Mouse (Mus musculus): ENCODE data around the gene Serpinb6b. TPM values are rescaled to one million over a fixed set of nuclear protein-coding genes. Genes with fewer than 3 reads are reported as not detected.

Serpinb6b gene
- total and polyA plus RNA-seq, 3 experiments, result 11.9 to 41.2 (median 38.9) TPM

GRCm38 (mm10) chr13:32969641-32970040 is 4.6 kb downstream of the Serpinb6b start:
- Histone ChIP-seq H3K9ac (ENCODE audit: insufficient read depth, low read depth) (no peak overlapping the region), H3K4me3 (replicated peaks in 1 of 3; ENCODE audit: low read depth in 2 of 3, low read length in 2 of 3, poor library complexity in 1 of 3) (no peak overlapping the region)
- dilution Hi-C loops (cut with MboI; ENCODE audit: extremely low pct_ligation_motif_present, extremely low pct_unique_long_range_greater_than_20kb, low sequenced_read_pairs), result no loop called here

GRCm38 (mm10) chr13:32970776-32971175 is 5.8 kb downstream of the Serpinb6b start:
- in situ Hi-C loops (cut with MboI; ENCODE audit: low pct_ligation_motif_present, low pct_unique_long_range_greater_than_20kb, low sequenced_read_pairs) (no loop called here), dilution Hi-C loops (cut with MboI; ENCODE audit: extremely low pct_ligation_motif_present, extremely low pct_unique_long_range_greater_than_20kb, low sequenced_read_pairs) (no loop called here)
- no peaks in the 10 kb centered on the region for H3K79me2 ChIP-seq (replicated peaks; ENCODE audit: control insufficient read depth, extremely low read depth, insufficient read depth, poor library complexity, severe bottlenecking)
- H3K4me3 ChIP-seq (replicated peaks in 1 of 3; ENCODE audit: low read depth in 2 of 3, low read length in 2 of 3, poor library complexity in 1 of 3), result no peak overlapping the region
- H3K9me3 ChIP-seq (replicated peaks; ENCODE audit: low read length), result no peaks in the 10 kb centered on the region
- peaks cover 0 to 71% of the 10 kb centered on the region in 2 experiments for H3K36me3 ChIP-seq (replicated peaks in 1 of 2; ENCODE audit: control insufficient read depth in 1 of 2, insufficient read depth in 1 of 2, low read length in 1 of 2)
- no peaks in the 10 kb centered on the region for H3K27me3 ChIP-seq (replicated peaks)
- H3K27ac ChIP-seq (ENCODE audit: insufficient read depth, low read depth), result no peak overlapping the region
- no peak overlapping the region for H3K9ac ChIP-seq (ENCODE audit: insufficient read depth, low read depth)
- TF ChIP-seq PAX5 (IDR thresholded peaks at IDR 0.05; ENCODE audit: low read length) (no peak), NELFE (IDR thresholded peaks at IDR 0.05; ENCODE audit: low read depth, low read length) (no peak), ZKSCAN1 (IDR thresholded peaks at IDR 0.05; ENCODE audit: borderline replicate concordance, low read depth, low read length) (no peak), KAT2A (IDR thresholded peaks at IDR 0.05; ENCODE audit: insufficient replicate concordance, low read length) (no peak), RAD21 (IDR thresholded peaks at IDR 0.05; ENCODE audit: low read depth, low read length) (no peak), USF2 (conservative IDR thresholded peaks at IDR 0.05; ENCODE audit: low read depth, low read length) (no peak), GABPA (IDR thresholded peaks at IDR 0.05; ENCODE audit: insufficient replicate concordance, low read depth, low read length) (no peak), POLR2A (IDR thresholded peaks at IDR 0.05; ENCODE audit: low read depth, low read length) (no peak), JUND (conservative IDR thresholded peaks at IDR 0.05; ENCODE audit: low read depth, low read length) (no peak), HCFC1 (IDR thresholded peaks at IDR 0.05; ENCODE audit: low read depth, low read length) (no peak), UBTF (IDR thresholded peaks at IDR 0.05; ENCODE audit: low read depth, low read length) (no peak)
- peaks cover 0 to 27% of the 10 kb centered on the region in 2 experiments; a peak in 2 of 4 replicates for H3K4me1 ChIP-seq (ENCODE audit: control insufficient read depth in 1 of 2, insufficient read depth in 2 of 2)
- H3K4me2 ChIP-seq (ENCODE audit: insufficient read depth, low read depth, poor library complexity, severe bottlenecking), result no peak overlapping the region
- DNase-seq (ENCODE audit: extremely low read depth), result no peak

More at GRCm38 (mm10) chr13:32969641-32970040, 4.6 kb downstream of the Serpinb6b start:
- H3K9me3 ChIP-seq (replicated peaks; ENCODE audit: low read length), result no peaks in the 10 kb centered on the region
- no peak for TF ChIP-seq ZNF384 (IDR thresholded peaks at IDR 0.05; ENCODE audit: low read depth, low read length)
- no peak for TF ChIP-seq RAD21 (IDR thresholded peaks at IDR 0.05; ENCODE audit: low read depth, low read length)
- TF ChIP-seq MYC (IDR thresholded peaks at IDR 0.05; ENCODE audit: low read depth, low read length), result no peak
- no peak for TF ChIP-seq EP300 (IDR thresholded peaks at IDR 0.05; ENCODE audit: low read length)
- no peak for TF ChIP-seq ZC3H11A (IDR thresholded peaks at IDR 0.05; ENCODE audit: low read depth, low read length)
- TF ChIP-seq ELF1 (IDR thresholded peaks at IDR 0.05; ENCODE audit: low read depth, low read length), result no peak
- no peak for TF ChIP-seq TBP (conservative IDR thresholded peaks at IDR 0.05; ENCODE audit: low read depth, low read length)
- no peak for TF ChIP-seq GABPA (IDR thresholded peaks at IDR 0.05; ENCODE audit: insufficient replicate concordance, low read depth, low read length)
- no peak for TF ChIP-seq SMC3 (IDR thresholded peaks at IDR 0.05; ENCODE audit: low read depth, low read length)
- no peak for TF ChIP-seq MAFK (IDR thresholded peaks at IDR 0.05; ENCODE audit: insufficient replicate concordance, low read length)
- TF ChIP-seq JUND (conservative IDR thresholded peaks at IDR 0.05; ENCODE audit: low read depth, low read length), result no peak
- TF ChIP-seq USF2 (conservative IDR thresholded peaks at IDR 0.05; ENCODE audit: low read depth, low read length), result no peak
- TF ChIP-seq TCF12 (IDR thresholded peaks at IDR 0.05; ENCODE audit: low read depth, low read length), result no peak
- TF ChIP-seq UBTF (IDR thresholded peaks at IDR 0.05; ENCODE audit: low read depth, low read length), result no peak
- TF ChIP-seq CHD1 (IDR thresholded peaks at IDR 0.05; ENCODE audit: low read depth, low read length), result no peak
- no peak for TF ChIP-seq NELFE (IDR thresholded peaks at IDR 0.05; ENCODE audit: low read depth, low read length)
- no peak for TF ChIP-seq CTCF (conservative IDR thresholded peaks at IDR 0.05 in 1 of 2, IDR thresholded peaks at IDR 0.05 in 1 of 2; ENCODE audit: low read depth in 2 of 2, low read length in 2 of 2)
- no peak for TF ChIP-seq ZKSCAN1 (IDR thresholded peaks at IDR 0.05; ENCODE audit: borderline replicate concordance, low read depth, low read length)
- TF ChIP-seq PAX5 (IDR thresholded peaks at IDR 0.05; ENCODE audit: low read length), result no peak
- no peak for TF ChIP-seq BHLHE40 (IDR thresholded peaks at IDR 0.05; ENCODE audit: low read depth, low read length)
- peaks cover 0 to 60% of the 10 kb centered on the region in 2 experiments for H3K36me3 ChIP-seq (replicated peaks in 1 of 2; ENCODE audit: control insufficient read depth in 1 of 2, insufficient read depth in 1 of 2, low read length in 1 of 2)
- in situ Hi-C loops (cut with MboI; ENCODE audit: low pct_ligation_motif_present, low pct_unique_long_range_greater_than_20kb, low sequenced_read_pairs), result loop anchor here (5.0 kb wide), 1 partner anchor 62 kb away; no protein-coding TSS in a partner anchor
- DNase-seq (ENCODE audit: extremely low read depth), result no peak
- H3K27me3 ChIP-seq (replicated peaks), result no peaks in the 10 kb centered on the region
- H3K79me2 ChIP-seq (replicated peaks; ENCODE audit: control insufficient read depth, extremely low read depth, insufficient read depth, poor library complexity, severe bottlenecking), result no peaks in the 10 kb centered on the region
- H3K4me1 ChIP-seq (ENCODE audit: control insufficient read depth in 1 of 2, insufficient read depth in 2 of 2), result peaks cover 0 to 34% of the 10 kb centered on the region in 2 experiments; a peak in 2 of 4 replicates
- no peak overlapping the region for H3K4me2 ChIP-seq (ENCODE audit: insufficient read depth, low read depth, poor library complexity, severe bottlenecking)
- no peak overlapping the region for H3K27ac ChIP-seq (ENCODE audit: insufficient read depth, low read depth)

All from CH12.LX (cell line).